Mouse (Mus musculus) c-Kit-positive CD71-positive TER-119-negative erythroid progenitor cells, embryonic 14.5 days (primary cell): ENCODE results near the gene 1700034J05Rik.

Source experiments
- DNase-seq: peaks from one replicate; pipeline ENCODE4 v3.0.0-alpha.2; 2013; ENCODE audit warnings: low read depth

1700034J05Rik gene

DNA sequence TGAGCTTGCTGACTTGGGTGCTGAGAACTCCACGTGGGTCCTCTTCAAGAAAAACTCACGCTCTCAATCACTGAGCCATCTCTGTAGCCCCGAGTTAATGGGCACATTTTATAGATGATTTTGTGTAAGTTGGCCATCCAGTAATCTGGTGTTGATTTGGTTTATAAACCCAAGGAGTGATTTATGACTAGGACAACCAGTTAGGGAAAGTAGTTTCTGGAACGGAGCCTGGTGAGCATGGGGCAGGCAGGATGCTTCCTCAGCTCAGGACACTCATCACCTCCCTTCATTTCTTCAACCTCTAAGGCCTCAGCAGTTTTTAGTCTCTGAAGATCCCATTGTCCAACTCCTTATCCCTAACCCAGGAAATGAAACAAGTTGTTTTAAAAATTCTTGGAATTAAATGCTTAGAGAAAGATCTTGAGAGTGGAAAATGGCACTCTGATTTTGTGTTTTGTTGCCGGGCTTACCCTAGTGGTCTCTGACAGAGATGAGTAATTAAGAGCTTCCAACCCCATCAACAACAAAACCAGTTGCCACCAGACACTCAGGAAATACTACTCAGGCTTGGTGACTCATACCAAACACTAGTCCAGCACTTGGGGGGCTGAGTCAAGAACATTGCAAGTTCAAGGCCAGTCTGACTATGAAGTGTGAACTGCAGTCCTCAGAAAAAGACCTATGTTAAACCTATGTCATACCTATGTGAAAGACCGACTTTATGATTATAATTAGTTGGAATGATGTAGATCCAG lies 9.4 kb upstream of the 1700034J05Rik start:
- DNase-seq, result no peak

DNA sequence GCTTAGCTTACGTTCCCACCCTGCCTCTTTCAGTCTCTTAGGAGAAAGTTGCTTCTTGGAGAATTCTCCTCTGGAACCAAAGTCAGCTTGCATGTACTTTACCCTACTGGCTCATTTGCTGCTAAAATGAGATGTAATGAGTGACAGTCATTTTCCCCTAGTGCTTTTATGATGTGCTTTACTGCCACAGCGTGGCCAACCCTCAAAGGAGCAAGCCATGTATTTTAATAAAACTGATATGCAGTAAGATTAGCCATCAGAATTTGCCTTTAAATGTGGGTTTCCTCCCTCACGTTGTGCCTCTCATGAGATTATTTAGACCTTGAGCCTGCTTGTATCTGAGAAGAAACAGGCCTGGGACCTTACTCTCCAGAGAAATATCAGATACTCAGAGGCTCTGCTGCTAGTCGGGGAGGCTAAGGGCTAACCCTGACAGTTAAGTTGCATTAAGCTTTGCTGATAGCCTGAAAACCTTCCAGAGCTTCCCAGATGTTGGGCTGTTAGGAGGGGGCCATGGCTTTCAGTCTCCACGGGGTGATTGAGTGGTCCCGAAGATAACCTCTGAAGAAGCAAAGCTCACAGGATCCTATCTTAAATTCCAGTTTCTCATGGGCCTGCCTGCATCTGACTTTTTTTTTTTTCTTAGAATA lies 7.7 kb upstream of the 1700034J05Rik start:
- DNase-seq, result peak; percentile 35

DNA sequence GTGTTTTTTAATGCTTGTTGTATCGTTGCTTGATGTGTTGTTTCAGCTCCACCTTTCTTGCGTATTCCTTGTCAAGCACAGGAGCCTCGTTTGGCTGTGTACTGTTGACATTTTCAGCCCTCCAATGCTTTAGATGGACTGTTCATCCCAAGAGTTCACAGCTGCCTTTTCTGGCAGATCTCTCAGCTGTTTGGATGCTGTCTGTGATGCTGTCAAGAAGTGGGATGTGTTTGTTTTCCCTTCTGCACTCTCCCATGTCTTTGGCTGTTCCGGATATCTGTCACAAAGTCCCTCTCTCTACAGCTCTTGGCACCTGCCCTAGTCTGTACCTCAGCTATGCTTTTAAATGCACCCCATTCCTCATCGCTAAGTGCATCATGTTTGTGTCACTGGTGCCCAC lies 6.7 kb upstream of the 1700034J05Rik start:
- DNase-seq, result no peak

DNA sequence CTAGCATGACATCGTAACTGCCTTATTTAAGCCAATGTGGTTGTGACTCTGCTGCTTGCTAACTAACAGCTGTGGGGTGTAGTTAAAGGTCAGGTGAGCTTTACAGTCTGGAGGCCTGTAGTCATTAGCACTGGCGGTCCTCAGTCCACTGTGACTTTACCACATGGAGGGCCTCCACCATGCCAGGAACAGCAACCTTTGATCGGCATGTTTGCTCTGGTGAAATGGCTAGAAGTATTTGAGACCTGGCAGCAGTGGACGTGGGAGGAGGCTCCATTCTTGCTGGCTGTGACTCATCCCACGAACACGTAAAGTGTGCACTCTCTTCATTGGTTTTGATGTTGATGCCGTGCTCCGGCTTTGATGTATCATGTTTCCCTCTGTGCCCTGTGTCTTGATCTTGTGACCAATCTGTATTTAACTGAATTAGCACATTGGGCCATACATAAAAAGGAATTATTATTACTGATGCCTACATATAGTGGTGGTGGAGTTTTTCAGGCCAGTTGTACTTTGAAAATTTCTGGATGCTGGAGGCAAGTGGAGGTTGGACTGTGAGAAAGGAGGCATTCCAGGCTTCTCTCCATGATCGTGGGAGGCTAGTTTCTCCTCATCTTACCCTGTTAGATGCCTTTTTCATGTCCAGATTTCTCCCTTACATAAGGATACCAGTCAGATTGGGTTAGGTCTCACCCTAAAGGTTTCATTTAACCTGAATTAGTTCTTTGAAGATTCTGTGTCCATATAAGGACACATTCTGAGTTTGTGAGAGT lies 5.9 kb upstream of the 1700034J05Rik start:
- no peak for DNase-seq

DNA sequence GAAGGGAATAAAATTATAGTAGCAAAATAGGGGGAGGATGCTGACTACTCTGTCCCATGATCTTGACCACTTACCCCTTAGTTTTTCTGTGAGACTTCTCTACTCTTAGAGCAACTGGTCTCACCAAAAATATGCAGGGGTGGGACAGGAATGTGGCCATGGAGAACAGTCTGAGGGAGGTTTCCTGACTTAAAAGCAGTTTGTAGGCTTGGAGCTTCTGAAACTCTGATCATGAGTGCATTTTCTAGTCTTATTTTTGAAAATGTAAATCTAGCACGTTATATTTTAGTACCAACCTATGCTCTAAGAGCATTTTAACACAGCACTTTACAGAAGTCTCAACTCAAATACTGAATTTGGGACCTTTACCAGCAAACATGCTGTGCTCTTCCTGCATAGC lies 4.5 kb upstream of the 1700034J05Rik start:
- no peak for DNase-seq

DNA sequence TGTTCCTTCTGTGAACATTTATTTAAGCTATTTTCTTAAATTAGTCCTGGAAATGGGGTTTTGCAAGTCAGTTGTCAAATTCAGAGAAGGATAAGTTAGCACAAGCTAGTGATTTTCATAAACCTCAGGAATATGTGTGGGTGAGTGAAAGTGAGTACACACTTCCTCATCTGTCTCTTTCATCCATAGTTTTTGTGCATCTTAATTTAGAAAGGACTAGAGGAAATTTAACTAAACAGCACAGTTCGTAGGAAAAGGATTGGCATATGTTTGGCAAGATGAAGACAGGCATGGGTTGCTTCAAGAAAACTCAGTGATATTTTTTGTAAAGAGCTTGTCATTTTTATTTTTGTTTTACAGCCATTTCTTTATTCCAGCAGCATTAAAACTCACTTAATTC lies 2.7 kb upstream of the 1700034J05Rik start:
- no peak for DNase-seq

DNA sequence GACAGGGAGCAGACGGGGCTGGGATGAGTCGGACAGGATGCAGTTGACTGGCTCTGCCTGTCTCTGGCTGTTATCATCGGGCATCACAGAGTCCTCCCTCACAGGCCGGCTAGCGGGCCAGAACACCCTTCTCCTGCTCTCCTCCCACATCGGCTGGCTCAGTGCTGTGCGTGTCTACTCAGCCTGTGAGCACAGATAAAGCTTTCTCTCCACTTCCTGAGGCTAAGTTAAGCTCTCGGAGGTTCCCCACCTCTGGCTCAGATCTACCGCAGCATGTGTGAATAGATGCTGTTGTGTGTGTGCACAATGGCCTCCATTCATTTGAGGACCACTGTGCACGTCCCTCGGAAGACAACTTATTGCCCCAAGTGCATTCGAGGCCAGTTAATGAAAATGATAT lies 1.7 kb upstream of the 1700034J05Rik start:
- peak; percentile 56 for DNase-seq

DNA sequence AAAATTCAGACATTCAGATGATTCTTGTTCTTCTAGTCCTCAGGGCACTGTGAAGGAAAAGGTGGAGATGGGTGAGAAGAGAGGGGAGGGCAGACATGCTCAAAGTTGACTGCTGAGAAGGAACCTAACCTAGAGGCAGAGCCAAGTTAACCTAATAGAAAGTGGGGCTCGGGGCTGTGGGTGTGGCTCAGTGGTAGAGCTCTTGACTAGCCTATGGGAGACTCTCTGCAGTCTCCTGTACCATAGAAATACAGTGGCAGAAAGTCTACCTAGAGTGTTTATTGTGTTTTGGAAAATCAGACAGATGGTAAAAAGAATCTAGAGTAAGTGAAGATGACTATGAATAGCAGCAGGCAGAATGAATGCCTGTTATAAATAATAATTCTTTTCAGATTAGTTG lies 1.3 kb upstream of the 1700034J05Rik start:
- no peak for DNase-seq

DNA sequence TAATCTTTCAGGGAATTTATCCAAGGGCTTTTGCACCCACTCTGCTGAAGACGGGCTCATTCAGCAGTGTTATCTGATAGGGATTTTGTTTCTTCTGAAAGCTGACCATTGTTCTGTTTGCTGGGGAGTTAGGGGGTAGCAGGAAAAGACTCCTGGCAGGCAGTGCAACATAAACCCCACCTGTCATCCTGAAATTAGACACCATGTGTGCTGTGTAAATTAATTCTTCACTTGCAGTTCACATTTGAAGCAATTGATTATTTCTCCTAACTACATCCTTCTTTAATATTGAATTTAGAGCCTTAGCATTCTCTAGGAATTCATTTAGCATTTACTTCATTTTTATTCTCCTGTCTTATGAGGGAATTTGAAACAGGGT lies 3.8 kb downstream of the 1700034J05Rik start:
- no peak for DNase-seq

DNA sequence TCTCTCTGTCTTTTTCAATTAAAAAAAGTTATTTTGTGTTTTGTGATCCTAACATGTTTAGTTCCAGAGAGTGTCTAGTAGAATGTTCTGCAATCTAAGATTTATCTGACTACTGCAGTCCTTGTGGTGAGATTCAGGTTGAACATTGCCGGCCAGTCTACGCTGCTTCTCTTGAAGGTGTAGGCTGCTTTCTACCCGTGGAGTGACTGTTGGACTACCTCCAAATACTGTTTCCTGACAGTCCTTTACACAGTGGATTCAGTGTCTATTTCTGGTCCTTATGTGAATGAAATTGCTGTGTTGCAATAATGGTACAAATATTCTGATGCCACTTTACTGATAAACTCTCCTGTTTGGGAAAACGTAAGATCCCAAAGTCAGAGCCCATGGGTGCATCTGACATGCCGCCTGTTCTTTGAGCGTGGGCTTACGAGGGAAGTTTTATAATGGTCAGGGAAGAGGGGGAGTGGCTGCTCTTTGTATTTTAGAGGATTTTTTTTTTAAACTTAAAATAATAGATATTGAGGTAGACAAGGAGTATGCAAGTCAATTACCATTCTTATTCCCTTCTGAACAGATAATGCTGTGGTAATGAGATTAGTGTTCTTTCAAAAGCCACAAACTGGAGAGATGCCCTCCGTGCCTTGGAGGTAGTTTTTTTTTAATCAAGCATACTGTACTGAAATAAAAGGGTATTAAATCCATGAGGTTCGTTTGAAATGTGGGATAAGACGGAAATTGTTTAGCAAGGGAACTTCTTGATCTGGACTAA lies 4.4 kb downstream of the 1700034J05Rik start:
- no peak for DNase-seq

DNA sequence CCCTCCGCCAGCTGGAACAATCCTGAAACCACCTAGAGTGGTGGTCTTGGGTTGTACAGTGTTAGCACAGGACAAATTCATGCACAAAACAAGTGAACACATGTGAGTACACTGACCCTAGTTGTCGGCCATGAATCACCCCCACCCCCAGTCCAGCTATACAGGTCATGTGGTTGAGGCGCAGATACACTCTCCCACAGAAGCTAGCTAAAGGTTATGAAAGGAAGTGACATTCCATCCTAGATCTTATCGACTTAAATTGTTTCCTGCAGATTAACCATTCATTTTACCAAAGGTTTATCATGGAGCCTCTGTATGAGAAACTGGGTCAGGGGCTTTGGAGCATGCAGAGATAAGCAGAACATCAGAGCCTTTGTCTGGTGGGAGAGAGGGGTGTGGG lies 7.0 kb downstream of the 1700034J05Rik start:
- DNase-seq, result no peak

DNA sequence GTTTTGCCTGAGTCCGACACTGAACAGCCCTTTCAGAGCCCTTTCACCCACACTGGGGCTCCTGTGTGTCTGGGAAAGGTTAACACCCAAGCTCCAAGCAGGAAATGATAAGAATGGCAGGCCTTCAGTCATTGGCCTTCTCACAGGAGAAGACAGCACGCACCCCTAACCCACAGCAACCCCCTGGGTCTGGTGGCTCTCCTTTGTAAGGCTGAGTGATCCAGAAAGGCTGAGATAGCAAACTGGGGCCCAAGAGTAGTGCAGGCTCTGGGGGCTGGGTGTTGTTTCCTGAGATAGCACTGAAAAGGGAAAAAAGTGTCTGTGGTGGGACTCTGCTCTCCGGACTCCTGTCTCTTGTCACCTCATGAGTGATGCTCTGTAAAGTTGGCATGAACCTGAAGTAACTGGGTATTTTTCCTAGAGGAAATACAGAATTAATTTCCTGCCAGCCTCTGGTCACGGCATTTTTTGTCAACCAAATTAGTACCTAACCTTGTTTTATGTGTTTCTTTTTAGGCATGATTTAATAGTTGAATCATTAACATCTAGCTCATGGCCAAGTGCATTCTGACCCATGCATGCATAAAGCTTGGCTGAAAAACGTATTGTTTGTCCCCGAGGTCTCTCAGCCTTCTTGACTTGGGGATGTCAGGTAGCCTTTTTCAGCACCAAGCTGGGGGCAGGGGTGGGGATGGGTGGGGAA lies 7.7 kb downstream of the 1700034J05Rik start:
- no peak for DNase-seq

DNA sequence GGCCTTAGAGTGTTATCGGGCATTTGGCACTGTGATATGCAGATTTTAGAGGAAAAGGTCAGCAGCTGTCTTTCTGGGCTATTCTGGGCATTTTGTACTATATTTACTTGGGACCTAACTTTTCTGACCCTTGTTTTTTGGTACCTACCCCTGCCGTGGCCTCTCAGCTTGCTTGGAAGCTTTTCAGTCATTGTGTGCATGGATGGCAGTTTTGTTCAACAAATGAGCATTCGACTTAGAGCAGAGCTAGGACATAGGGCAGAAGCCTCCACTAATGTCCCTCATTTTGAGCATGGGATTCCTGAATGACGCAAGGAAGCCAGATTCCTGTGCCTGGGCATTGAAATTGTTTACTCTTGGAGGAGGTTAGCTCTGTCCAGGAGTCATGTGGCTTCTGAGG lies 9.4 kb downstream of the 1700034J05Rik start:
- DNase-seq, result no peak

DNA sequence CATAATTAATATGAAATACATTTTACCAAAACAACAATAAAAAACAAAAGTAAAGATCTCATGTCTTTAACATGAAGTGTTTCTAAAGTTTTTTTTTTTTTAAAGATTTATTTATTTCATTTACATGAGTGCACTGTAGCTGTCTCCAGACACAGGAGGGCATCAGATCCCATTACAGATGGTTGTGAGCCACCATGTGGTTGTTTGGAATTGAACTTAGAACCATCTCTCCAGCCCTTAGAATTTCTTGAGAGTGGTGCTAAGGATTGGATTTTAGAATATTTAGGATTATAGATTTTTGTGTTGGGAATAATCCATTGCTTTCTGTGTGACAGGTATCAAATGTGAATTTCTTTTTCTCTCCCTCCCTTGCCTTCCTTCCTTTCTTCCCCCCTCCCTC lies 10.2 kb downstream of the 1700034J05Rik start:
- DNase-seq, result no peak

DNA sequence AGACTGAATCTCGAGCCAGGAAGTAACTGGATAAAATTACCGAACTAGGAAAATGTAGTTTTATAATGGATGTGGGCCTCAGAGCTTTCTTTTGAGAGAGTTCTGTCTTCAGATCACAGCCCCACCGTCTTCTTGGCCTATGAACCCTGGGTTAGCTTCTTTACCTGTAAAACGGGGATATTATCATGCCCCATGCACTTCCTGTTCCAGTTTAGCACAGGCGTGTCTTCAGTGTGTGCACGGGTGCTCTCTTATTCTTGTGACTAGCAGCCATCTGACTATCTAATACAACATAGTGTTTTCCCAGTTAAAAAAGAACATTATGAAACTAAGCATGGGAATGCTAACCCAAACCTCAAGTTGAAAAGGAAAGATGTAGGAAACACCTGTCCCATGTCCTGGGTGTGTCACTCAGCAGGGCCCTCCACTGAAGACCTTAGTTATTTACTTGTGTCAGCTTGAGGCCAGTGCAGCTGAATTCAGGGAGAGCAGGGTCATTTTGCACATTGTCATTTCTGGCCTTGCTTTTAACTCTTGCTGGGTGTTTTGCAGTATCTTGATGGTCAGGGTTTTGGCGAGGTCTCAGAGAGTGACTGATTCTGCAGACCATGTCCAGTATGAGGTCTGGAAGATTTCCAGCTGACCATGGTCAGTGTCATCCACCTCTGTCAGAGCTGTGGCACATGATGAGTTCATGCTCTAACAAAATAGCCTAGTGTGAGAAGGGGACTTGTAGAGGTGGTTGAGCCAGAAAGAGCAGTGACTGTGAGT lies 12.5 kb downstream of the 1700034J05Rik start:
- DNase-seq, result no peak

DNA sequence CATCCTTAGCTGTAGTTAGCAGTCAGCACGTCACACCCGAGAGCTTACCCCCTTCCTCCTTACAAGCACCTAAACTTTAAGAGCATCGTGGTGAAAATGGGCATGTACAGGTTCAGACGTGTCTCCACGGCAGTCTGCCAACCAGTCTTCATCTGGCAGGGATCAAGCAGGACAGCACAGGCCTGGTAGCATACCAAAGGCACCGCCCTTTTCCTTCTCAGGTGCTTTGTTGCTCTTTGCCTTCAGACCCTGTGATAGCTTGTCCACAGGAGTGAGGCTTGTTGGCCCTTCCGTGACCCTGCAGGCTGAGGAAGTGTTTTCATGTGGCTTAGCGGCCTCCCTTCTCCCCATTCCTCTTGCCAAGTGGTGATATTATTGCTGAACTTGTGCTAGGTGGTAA lies 15.2 kb downstream of the 1700034J05Rik start:
- no peak for DNase-seq

DNA sequence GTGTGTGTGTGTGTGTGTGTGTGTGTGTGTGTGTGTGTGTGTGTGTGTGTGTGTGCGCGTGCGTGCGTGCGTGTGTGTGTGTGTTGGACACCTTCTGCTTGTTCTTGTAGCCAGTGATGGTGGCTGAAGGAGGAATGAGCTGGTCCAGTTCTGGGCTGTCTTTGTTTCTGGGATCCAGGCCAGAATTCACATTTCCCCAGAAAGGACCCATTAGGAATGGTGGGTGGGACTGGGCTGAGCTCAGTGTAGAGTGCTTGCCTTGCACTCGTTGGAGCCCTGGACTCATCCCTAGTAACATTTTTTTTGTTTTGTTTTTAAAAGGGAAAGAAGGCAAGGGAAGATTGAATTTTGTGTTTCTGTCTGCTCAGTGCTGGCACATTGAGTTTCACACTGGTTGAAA lies 18.3 kb downstream of the 1700034J05Rik start:
- no peak for DNase-seq

DNA sequence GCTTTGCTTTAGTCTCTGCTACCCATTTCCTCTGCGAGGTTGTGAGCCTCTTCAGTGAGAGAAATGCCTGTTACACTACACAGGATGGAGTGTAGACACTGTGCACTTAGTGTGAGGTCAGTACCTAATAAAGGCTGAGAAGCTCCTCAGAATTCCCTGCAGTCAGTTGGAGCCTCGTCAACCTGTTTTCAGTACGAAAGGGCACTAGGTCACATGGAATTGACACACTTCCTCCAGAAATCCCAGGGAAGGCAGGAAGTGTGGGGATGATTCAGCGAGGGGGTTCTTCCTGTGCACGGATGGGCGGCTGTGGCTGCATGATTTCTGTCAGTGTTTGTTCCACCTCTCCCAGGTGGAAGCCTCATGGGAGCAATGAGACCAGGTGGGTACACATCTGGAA lies 21.1 kb downstream of the 1700034J05Rik start:
- no peak for DNase-seq

DNA sequence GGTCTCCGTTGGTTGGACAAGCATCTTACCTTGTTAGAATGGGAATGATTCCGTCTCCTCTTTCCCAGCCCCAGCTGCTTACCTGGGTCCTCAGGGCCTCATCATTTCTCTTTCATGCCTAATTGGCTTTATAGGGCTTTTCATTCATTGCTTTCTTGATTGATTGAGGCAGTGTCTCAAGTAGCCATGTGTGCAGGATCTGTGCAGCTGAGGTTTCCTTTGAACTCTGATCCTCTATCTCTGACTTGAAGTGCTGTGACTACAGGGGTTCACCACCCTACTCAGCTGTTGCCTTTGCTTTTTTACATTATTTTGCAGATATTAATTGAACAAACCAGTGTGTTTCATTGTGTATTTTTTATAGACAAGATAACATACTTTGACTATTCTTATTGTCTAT lies 25.2 kb downstream of the 1700034J05Rik start:
- DNase-seq, result no peak

DNA sequence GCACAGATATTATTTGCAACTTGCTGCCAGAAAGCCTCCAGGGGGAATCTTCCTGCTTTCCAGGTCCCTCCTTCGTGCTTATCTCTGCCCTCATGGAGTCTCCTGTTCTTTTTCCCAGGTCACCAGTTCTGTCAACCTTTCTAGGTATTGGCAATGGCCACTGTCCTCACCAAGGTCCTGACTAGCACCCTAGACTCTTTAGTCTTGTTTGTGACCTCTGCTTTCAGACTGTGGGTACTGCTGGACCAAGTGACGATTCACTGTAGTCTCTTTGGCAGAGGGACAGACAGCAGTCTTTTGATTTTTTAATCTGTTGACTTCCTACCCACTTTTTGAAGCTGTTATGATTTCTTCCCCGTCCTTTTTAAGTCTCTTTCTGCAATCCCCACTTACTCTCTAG lies 26.1 kb downstream of the 1700034J05Rik start:
- DNase-seq, result no peak

DNA sequence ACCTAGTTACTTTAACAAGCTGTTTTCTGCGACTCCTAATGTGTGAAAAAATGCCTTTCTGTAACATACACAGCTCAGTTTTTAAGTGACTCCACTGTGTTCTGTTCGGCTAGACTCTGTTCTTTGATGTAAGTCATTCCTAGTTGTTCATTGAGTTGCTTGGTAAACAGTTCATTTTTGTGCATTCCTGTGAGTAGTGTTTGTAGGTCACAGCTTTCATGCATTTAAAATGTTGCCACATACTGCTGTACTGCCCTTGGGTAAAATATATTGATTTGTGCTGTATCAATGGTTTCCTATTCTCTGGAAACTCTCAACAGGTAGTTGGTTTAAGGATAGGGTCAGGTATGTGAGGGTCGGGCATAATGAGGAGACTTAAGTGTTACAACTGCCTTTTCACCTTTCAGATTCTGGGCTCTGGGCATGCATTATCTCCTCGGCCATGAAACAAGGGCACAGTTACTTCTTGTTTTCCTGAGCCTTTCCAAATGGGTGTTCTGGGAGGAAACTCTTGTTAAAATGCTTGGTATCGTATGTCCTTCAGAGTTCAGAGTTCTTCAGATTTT lies 27.7 kb downstream of the 1700034J05Rik start:
- DNase-seq, result no peak
